Mouse (Mus musculus) thymus, postnatal 36 days (tissue): ENCODE data around the gene Tmem9.

Experiments
- DNase-seq, 2 experiments: peaks; one replicate each; pipeline ENCODE4 v3.0.0; 2022; ENCODE audit warnings: mixed read lengths in 2 of 2

Gene Tmem9

DNA sequence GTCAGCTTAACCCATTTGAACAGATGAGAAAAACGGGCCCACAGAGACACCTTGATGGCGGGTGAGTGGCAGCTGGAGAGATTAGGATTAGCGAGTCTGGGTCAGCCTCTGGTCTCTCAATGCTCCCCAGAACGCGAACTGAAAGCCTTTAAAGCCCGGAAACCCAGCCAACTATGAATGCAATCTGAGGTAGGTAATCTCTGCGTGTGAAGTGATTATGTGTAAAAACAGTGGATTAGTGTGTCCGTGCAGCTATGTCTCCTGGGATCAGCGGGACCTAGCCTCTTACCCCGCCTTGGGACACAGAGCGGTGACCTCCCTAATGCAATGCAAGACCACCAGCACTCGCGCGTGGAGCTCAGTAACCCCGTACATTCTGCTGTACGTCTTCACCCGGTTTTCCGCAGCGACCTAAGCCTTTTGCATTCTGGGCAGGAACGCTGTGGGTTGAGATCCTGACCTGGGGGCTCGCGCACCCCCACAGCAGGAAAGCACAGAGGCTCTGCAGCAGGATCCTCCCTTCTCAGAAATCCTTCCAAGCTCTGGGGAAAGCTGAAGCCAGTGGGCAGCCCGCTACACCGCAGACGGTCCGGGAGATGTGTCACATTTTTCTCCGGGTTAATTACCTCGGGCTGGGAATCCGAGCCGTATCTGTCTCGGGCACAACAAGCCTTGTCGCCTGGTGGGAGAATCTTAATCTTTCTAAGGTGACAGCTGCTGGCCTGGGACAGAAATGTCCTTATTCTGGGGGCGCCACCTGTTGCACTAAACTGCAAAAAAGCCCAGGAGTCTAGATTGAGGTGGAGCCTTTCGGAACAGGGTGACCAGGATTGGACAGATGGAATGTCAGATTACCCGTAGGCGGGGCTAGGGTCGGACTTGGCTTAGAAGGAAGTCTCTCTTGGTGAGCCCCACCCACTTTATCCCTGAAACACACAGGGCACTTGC is at the start of gene Tmem9:
Tmem9 (plus strand) TSS at position 940 of the 948 bp plus-strand sequence.
- peak; percentile 23 to 45 for DNase-seq

- DNase-seq = no peak
Measured at GRCm38 (mm10) chr1:135958483-135958882, 49.5 kb upstream of the Tmem9 start.

- DNase-seq = peak in 1 of 2 experiments; percentile 10
Measured at GRCm38 (mm10) chr1:135963177-135963576, 44.8 kb upstream of the Tmem9 start.

- DNase-seq = no peak
Measured at GRCm38 (mm10) chr1:135964561-135964960, 43.4 kb upstream of the Tmem9 start.

DNA sequence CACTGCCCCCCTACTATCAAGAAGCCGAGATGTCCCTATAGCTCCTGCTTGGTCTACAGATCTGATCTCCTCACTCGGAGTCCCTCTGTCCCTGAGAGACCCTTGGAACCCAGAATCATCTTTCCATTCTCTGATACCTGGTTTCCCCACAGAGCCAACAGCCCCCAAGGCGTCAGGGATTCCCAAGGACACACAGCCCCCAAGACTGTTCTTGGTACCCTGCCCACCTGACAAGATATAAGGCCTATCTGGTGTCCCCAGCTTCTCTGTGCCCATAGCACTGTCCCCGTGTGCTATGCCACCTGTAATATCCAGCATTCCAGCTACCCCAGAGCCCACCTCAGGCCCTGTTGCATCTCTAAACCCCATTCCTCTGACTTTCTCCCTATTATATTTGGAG is 40.2 kb upstream of the Tmem9 start:
- DNase-seq = no peak

DNA sequence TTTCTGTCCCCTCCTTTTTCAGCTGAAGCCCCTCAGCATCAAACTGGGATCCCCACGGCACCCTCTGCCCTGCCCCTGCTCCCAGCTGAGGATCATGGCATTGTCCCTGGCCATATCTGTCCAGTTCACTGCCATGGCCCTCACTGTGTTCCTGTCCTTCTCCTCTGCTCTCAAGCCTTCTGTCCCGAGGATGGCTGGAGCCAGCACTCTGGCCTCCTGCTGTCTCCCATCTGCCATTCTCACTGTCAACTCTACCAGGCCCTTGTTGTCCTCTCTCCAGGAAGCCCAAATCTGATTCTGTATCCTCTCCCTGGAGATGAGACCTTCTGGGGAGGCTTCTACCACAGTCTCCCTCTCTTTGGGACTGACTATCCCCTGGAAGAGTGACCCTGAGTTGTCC is 37.5 kb upstream of the Tmem9 start:
- no peak for DNase-seq

GRCm38 (mm10) chr1:135972576-135972975 is 35.4 kb upstream of the Tmem9 start:
- DNase-seq = no peak

DNA sequence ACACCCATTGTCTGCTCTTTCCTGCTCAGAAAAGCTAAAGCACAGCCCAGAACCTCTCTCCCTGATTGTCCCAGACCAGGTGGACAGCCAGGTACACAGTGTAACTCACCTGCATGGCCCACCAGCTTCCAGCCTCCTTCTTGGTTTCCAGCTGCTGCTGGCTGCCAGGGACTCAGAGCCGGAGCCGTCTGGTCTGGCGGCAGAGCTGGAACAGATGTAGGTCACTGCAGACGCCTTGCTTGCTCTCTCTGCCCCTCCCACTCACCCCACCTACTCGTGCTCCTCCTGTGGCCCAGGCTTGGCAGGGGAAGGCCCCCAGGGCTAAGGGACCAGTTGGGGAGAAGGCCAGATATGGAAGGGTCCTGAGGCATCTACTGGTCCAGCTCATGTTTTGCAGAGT is 23.8 kb upstream of the Tmem9 start:
- DNase-seq = no peak

DNA sequence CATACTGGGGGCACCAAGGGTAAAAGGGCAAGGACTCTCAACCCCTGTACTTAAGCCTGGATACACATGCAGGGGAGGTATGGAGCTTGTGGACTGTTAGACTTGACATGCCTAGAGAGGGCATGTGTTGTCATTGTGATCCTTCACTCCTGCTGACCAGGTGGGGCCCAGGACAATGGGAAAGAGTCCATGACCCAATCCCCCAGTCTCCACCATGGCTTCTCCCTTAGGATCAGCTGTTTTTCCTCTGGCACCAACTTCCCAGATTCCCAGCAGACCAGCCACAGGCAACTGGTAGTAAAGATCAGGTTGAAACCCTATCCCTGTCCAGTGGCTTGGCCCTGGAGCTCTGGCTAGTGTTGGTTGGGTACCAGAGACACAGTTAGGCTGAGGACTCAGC is 18.1 kb upstream of the Tmem9 start:
- no peak for DNase-seq

GRCm38 (mm10) chr1:135993470-135993869 is 14.5 kb upstream of the Tmem9 start:
- no peak for DNase-seq

- DNase-seq = no peak
Measured at GRCm38 (mm10) chr1:135997537-135997936, 10.4 kb upstream of the Tmem9 start.

- DNase-seq = no peak
Measured at GRCm38 (mm10) chr1:135999720-136000287, 8.1 kb upstream of the Tmem9 start.

GRCm38 (mm10) chr1:136001438-136001837 is 6.5 kb upstream of the Tmem9 start:
- DNase-seq = no peak

- no peak for DNase-seq
Measured at GRCm38 (mm10) chr1:136006292-136006748, 1.6 kb upstream of the Tmem9 start, which contains the start of gene Igfn1. Gene Igfn1, minus strand, starts transcription at chr1:136006342.

- DNase-seq = no peak
Measured at GRCm38 (mm10) chr1:136008159-136008533, 196 bp downstream of the Tmem9 start.

GRCm38 (mm10) chr1:136010247-136010646 is 2.3 kb downstream of the Tmem9 start:
- no peak for DNase-seq

DNA sequence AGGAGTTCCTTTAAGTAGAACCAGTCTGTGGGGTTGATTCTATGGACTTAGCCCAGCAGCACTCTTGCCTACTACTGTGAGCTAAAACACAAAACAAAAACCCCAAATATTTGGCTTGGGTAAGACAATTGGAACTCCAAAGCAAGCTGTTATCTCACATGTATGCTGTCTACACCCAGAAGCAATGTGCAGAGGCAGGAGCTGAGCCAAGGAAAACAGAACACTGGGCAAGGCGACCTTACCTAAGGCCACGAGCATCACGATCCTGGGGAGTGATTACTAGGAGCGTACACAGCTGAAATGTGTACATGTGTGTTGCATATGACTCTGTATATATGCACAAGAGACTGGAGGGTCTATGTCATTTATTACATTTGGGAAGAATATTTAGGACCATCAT is 5.6 kb downstream of the Tmem9 start:
- no peak for DNase-seq

GRCm38 (mm10) chr1:136014796-136015502 is 7.0 kb downstream of the Tmem9 start:
- DNase-seq = no peak

GRCm38 (mm10) chr1:136017307-136017706 is 9.4 kb downstream of the Tmem9 start:
- DNase-seq = no peak

- peak; percentile 86 to 89 for DNase-seq
Measured at GRCm38 (mm10) chr1:136017907-136018313, 10.0 kb downstream of the Tmem9 start.

DNA sequence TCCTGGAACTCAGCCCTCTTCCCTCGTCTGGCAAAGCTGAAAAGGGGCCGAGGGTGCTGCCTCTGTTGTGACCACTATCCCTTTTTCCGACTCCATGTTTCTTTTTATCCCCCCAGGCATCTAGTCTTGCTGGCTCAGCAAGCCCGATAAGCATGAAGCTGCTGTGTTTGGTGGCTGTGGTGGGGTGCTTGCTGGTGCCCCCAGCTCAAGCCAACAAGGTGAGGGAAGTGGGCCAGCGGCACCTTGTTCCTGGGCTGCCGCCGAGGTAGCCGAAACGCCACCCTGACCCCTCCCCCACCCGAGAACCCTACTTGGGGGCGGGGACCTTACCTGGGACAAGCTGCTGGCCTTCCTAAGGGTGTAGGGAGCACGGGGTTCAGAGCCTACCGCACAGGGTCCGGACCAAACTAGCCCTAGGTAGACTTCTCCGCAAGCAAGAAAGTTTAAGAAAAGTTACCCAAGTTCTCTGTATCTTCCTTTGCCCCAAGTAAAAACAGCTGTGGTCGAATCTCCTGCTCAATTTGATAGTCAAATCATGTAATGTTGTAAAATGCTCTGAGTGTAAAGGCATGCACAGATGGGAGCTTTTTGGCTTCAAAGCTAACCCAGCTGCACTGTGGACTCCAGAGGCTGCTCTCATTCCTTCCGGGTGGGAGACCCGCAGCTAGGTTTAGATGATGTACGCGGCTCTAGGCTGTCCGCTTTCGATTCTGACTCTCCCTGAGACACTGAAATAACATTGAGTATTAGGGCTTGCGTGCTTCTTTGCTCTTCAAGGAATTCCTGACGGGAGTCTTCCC is 10.6 kb downstream of the Tmem9 start:
- peak; percentile 51 to 62 for DNase-seq

- DNase-seq = no peak
Measured at GRCm38 (mm10) chr1:136030201-136030600, 22.3 kb downstream of the Tmem9 start.

- DNase-seq = no peak
Measured at GRCm38 (mm10) chr1:136031697-136032096, 23.7 kb downstream of the Tmem9 start.
